Mouse (Mus musculus) G1E (cell line): ENCODE measurements at regions not wholly inside any gene's neighbourhood (a gene's known extent, or its start where the extent isn't known, plus 50 kb on each side); places are given as distances from the start of the nearest gene placed in this dataset.
"Not testable (repeated sequence)": the region's sequence is repeated elsewhere in the genome, so short reads cannot be mapped to it uniquely, and the experiment has no call there.

ENCODE experiments used
- ATAC-seq: 2 replicates; pipeline ENCODE4 v1.8.0; 2016; ENCODE audit warnings: mild to moderate bottlenecking; ENCODE audit not compliant: insufficient number of reproducible peaks, poor library complexity, low FRiP score, severe bottlenecking; ENCODE audit errors: extremely low read depth
- DNase-seq: peaks from one replicate; pipeline ENCODE4 v3.0.0; 2012; ENCODE audit warnings: low spot score
- H3K27me3 ChIP-seq: 2 replicates; pipeline ENCODE4 v1.6.1; 2012; ENCODE audit warnings: mild to moderate bottlenecking, low read length, inconsistent platforms; ENCODE audit not compliant: insufficient read depth
- H3K36me3 ChIP-seq: replicated peaks from 2 replicates; pipeline ENCODE3; 2012; ENCODE audit warnings: mild to moderate bottlenecking, inconsistent platforms
- H3K4me1 ChIP-seq: 2 replicates; pipeline ENCODE4 v1.6.1; 2012; ENCODE audit warnings: low read depth, low read length, inconsistent platforms, mixed read lengths; ENCODE audit not compliant: insufficient read depth
- H3K4me3 ChIP-seq: 2 replicates; pipeline ENCODE4 v1.5.1; 2012; ENCODE audit warnings: low read depth, mild to moderate bottlenecking, inconsistent platforms, low read length, moderate library complexity, mixed read lengths
- H3K9me3 ChIP-seq: replicated peaks from 2 replicates; pipeline ENCODE4 v1.6.1; 2012; ENCODE audit warnings: inconsistent platforms
- CTCF ChIP-seq: IDR thresholded peaks from 2 replicates; pipeline ENCODE4 v1.5.1; 2012; ENCODE audit warnings: low read depth, low read length, inconsistent platforms, mixed read lengths
- GATA1 ChIP-seq: IDR thresholded peaks from 2 replicates; pipeline ENCODE4 v1.6.1; 2012; ENCODE audit warnings: borderline replicate concordance, low read length, inconsistent platforms, mixed read lengths
- GATA2 ChIP-seq: IDR thresholded peaks from 2 replicates; pipeline ENCODE4 v1.6.1; 2012; ENCODE audit warnings: low read depth, low read length, inconsistent platforms, borderline replicate concordance
- POLR2AphosphoS5 ChIP-seq: IDR thresholded peaks from 2 replicates; pipeline ENCODE4 v1.6.1; 2012; ENCODE audit warnings: low read depth, low read length, inconsistent platforms; ENCODE audit not compliant: insufficient replicate concordance
- TAL1 ChIP-seq: conservative IDR thresholded peaks from 2 replicates; pipeline ENCODE4 v1.6.1; 2012; ENCODE audit warnings: low read depth, low read length, inconsistent platforms, mixed read lengths

GRCm38 (mm10) chr7:138457964-138458363 is 60.4 kb upstream of the Tcerg1l start:
- DNase-seq (no peak), ATAC-seq (no peak)
- Histone ChIP-seq H3K9me3 (peaks cover 68% of the 10 kb centered on the region), H3K36me3 (no peaks in the 10 kb centered on the region), H3K4me3 (no peak overlapping the region), H3K4me1 (no peaks in the 10 kb centered on the region), H3K27me3 (no peaks in the 10 kb centered on the region)
- no peak for TF ChIP-seq CTCF
- no peak for TF ChIP-seq GATA1
- no peak for TF ChIP-seq POLR2AphosphoS5
- no peak for TF ChIP-seq TAL1
- TF ChIP-seq GATA2, result no peak

- Histone ChIP-seq H3K4me1 (no peaks in the 10 kb centered on the region), H3K9me3 (peaks cover 64% of the 10 kb centered on the region), H3K4me3 (no peak overlapping the region), H3K36me3 (no peaks in the 10 kb centered on the region), H3K27me3 (no peaks in the 10 kb centered on the region)
- ATAC-seq (no peak), DNase-seq (no peak)
- TF ChIP-seq TAL1, result no peak
- TF ChIP-seq POLR2AphosphoS5, result no peak
- no peak for TF ChIP-seq GATA1
- TF ChIP-seq GATA2, result no peak
- no peak for TF ChIP-seq CTCF
Observed at GRCm38 (mm10) chr7:138455371-138455770, 57.8 kb upstream of the Tcerg1l start.

- ATAC-seq, DNase-seq, H3K4me3 ChIP-seq, H3K27me3 ChIP-seq, H3K4me1 ChIP-seq, H3K36me3 ChIP-seq: not testable (repeated sequence)
- peaks cover 65% of the 10 kb centered on the region for H3K9me3 ChIP-seq
Observed at GRCm38 (mm10) chr7:138454498-138455225, 57.1 kb upstream of the Tcerg1l start.

- Histone ChIP-seq H3K36me3 (no peaks in the 10 kb centered on the region), H3K27me3 (no peaks in the 10 kb centered on the region), H3K9me3 (peaks cover 60% of the 10 kb centered on the region), H3K4me3 (no peak overlapping the region), H3K4me1 (no peaks in the 10 kb centered on the region)
- no peak for DNase-seq
- ATAC-seq, result no peak
- TF ChIP-seq GATA1 (no peak), GATA2 (no peak), TAL1 (no peak), CTCF (no peak), POLR2AphosphoS5 (no peak)
Observed at GRCm38 (mm10) chr7:138451321-138451720, 53.8 kb upstream of the Tcerg1l start.

GRCm38 (mm10) chr7:138448519-138448918 is 51.0 kb upstream of the Tcerg1l start:
- Histone ChIP-seq H3K4me1 (no peaks in the 10 kb centered on the region), H3K4me3 (no peak overlapping the region), H3K27me3 (no peaks in the 10 kb centered on the region), H3K9me3 (peaks cover 65% of the 10 kb centered on the region), H3K36me3 (no peaks in the 10 kb centered on the region)
- no peak for TF ChIP-seq GATA2
- TF ChIP-seq CTCF, result no peak
- TF ChIP-seq POLR2AphosphoS5, result no peak
- no peak for TF ChIP-seq GATA1
- TF ChIP-seq TAL1, result no peak
- DNase-seq (no peak), ATAC-seq (no peak)
